Mouse (Mus musculus): Measurements from ENCODE around the gene Agmat.

DNA sequence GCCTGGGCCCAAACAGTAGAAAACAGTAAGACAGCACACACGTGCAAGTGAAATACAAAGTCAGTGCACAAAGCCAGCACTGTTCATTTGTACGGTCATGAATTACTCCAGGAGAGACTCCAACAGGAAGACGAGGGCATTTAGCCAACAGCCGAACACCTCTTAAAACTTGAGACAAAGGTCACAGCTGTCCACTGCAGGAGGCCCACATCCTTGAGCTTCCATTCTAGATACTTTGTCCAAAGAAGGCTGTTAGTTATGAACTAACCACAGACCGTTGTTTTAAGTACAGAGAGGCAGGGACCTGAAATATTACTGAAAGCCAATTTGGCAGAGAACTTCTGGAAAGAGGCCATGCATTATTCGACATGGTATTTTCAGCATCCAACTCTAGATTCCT lies 40.6 kb downstream of the Agmat start:
- TF ChIP-seq POLR2A (IDR thresholded peaks at IDR 0.05; ENCODE audit: extremely low read depth, insufficient read depth, low read length) (no peak), CTCF (IDR thresholded peaks at IDR 0.05; ENCODE audit: extremely low read depth, insufficient read depth, low read length) (no peak)
